Mouse (Mus musculus): Measurements from ENCODE around the gene Gcnt2. TPM values are rescaled to one million over a fixed set of nuclear protein-coding genes. Genes with fewer than 3 reads are reported as not detected.

Gcnt2 gene
- polyA plus RNA-seq, 1 experiment: 5.5 TPM

Other genes starting within 250 kb of the Gcnt2 start
- 0.06 TPM in 1 of 2 replicates, not detected in the other for gene Tfap2a, start 121.4 kb upstream of the Gcnt2 start, polyA plus RNA-seq (2012; rRNA removed)
- gene Pak1ip1, start 141.3 kb downstream of the Gcnt2 start, polyA plus RNA-seq (2012; rRNA removed): 33.4 and 37.2 TPM in 2 replicates
- gene Tmem14c, start 156.5 kb downstream of the Gcnt2 start, polyA plus RNA-seq (2012; rRNA removed): 132 and 145 TPM in 2 replicates
- 0.01 TPM in 1 of 2 replicates, not detected in the other for gene Mak, start 220.0 kb downstream of the Gcnt2 start, polyA plus RNA-seq (2012; rRNA removed)